Mouse (Mus musculus) hindbrain, embryonic 11.5 days (tissue): ENCODE data around the gene Zdhhc24. TPM values are rescaled to one million over a fixed set of nuclear protein-coding genes. Genes with fewer than 3 reads are reported as not detected.
A peak's percentile ranks its signal among the peaks of the same experiment; 100 is the strongest.
"Not testable (repeated sequence)": the region's sequence is repeated elsewhere in the genome, so short reads cannot be mapped to it uniquely, and the experiment has no call there.

Experiments
- ATAC-seq: fragments of 200-750 bp; cut with Nextera tagmentation; 2 replicates; pipeline ENCODE4 v1.8.0; 2017; ENCODE audit warnings: mild to moderate bottlenecking, moderate TSS enrichment, moderate library complexity; ENCODE audit not compliant: low FRiP score
- DNase-seq: peaks from one replicate; pipeline ENCODE4 v3.0.0-alpha.2; 2015; ENCODE audit warnings: low spot score
- H3K27ac ChIP-seq: fragments of 300-500 bp; sonication (generic); 2 replicates; pipeline ENCODE4 v1.5.1; 2014; ENCODE audit warnings: mild to moderate bottlenecking, low read depth, low read length
- H3K27me3 ChIP-seq: fragments of 300-500 bp; sonication (generic); 2 replicates; pipeline ENCODE4 v1.6.1; 2014; ENCODE audit warnings: mild to moderate bottlenecking, low read length, moderate library complexity, mixed read lengths; ENCODE audit not compliant: control insufficient read depth, insufficient read depth
- H3K36me3 ChIP-seq: fragments of 300-500 bp; sonication (generic); 2 replicates; pipeline ENCODE4 v1.6.1; 2014; ENCODE audit warnings: mild to moderate bottlenecking, low read length, moderate library complexity, mixed read lengths; ENCODE audit not compliant: control insufficient read depth, insufficient read depth
- H3K4me1 ChIP-seq: fragments of 300-500 bp; sonication (generic); replicated peaks from 2 replicates; pipeline ENCODE4 v1.6.1; 2014; ENCODE audit warnings: low read length, mixed read lengths; ENCODE audit not compliant: control insufficient read depth, insufficient read depth
- H3K4me2 ChIP-seq: fragments of 300-500 bp; sonication (generic); replicated peaks from 2 replicates; pipeline ENCODE4 v1.6.1; 2014; ENCODE audit warnings: mild to moderate bottlenecking, low read depth, low read length
- H3K4me3 ChIP-seq: fragments of 300-500 bp; sonication (generic); 2 replicates; pipeline ENCODE4 v1.5.1; 2014; ENCODE audit warnings: low read depth, low read length
- H3K9ac ChIP-seq: fragments of 300-500 bp; sonication (generic); 2 replicates; pipeline ENCODE4 v1.6.1; 2014; ENCODE audit warnings: low read depth, low read length
- H3K9me3 ChIP-seq: fragments of 300-500 bp; sonication (generic); 2 replicates; pipeline ENCODE4 v1.6.1; 2016; ENCODE audit warnings: low read length; ENCODE audit not compliant: control insufficient read depth
- WGBS: fragments of 180-500 bp; shearing (Covaris S2); extraction: QIAGEN DNeasy Blood & Tissue Kit; methylation state at CpG from one replicate; pipeline ENCODE4 v1.1.7; 2014; 5-methylcytosine and 5-hydroxymethylcytosine counted together
- polyA plus RNA-seq: library from polyadenylated mRNA; unstranded; fragments of >200 nt; fragmentation: Nextera tagmentation; extraction: Ambion mirVana; gene quantifications from 2 replicates; pipeline ENCODE4 v1.2.1, GENCODE M21; 2014

The Zdhhc24 gene
- polyA plus RNA-seq, 1 experiment from 2014 or later = 14.1 TPM

GRCm38 (mm10) chr19:4863048-4863447, 15.4 kb upstream of the Zdhhc24 start:
- Histone ChIP-seq H3K4me2 (no peak overlapping the region), H3K36me3 (no peaks in the 10 kb centered on the region), H3K9me3 (no peaks in the 10 kb centered on the region), H3K27ac (no peak overlapping the region), H3K4me3 (no peak overlapping the region), H3K4me1 (no peaks in the 10 kb centered on the region), H3K27me3 (no peaks in the 10 kb centered on the region), H3K9ac (no peak overlapping the region)
- WGBS = 71% methylated on average over 6 of the region's 6 CpGs
- DNase-seq (peak; percentile 19), ATAC-seq (no peak)

DNA sequence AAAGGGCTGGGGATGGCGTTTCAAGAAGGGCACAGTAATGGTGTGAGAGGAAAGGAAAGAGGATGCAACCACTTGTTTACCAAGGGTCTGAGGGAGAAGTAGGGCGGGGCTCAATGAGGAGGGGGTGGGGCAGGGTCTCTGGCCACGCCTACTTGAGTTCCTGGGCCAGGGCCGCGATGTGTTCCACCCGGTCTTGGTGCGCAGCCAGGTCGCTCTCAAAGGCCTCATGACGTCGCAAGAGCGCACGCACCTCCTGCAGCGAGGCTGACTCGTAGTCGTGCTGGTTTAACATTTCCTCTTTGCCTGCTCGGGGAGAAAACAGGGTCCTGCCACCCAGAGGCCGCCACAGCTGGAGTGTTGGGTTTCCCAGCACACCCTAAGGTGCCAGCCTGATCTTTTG, 13.3 kb upstream of the Zdhhc24 start:
- ATAC-seq = no peak
- no peaks in the 10 kb centered on the region for H3K27me3 ChIP-seq
- no peak overlapping the region for H3K4me2 ChIP-seq
- no peak overlapping the region for H3K4me3 ChIP-seq
- no peaks in the 10 kb centered on the region for H3K9me3 ChIP-seq
- no peak overlapping the region for H3K9ac ChIP-seq
- DNase-seq = peak; percentile 28
- H3K4me1 ChIP-seq = no peaks in the 10 kb centered on the region
- H3K27ac ChIP-seq = no peak overlapping the region
- 6% methylated on average over 17 of the region's 17 CpGs for WGBS
- H3K36me3 ChIP-seq = no peaks in the 10 kb centered on the region

DNA sequence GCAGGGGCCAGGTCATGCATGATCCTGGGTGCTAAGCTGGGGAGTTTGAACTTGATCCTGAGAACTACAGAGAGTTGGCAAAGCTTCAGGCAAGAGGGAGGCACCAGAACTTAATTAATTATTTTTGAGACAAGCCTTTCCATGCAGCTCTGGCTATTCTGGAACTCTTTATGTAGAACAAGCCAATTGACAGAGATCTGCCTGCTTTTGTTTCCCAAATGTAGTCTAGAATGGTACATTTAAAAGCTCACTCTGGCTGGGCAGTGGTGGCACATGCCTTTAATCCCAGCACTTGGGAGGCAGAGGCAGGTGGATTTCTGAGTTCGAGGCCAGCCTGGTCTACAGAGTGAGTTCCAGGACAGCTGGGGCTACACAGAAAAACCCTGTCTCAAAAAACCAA, 3.9 kb upstream of the Zdhhc24 start:
- ATAC-seq, H3K36me3 ChIP-seq, H3K27ac ChIP-seq, H3K9me3 ChIP-seq, H3K27me3 ChIP-seq, DNase-seq, H3K4me3 ChIP-seq, H3K9ac ChIP-seq, H3K4me1 ChIP-seq, H3K4me2 ChIP-seq: not testable (repeated sequence)
- WGBS = 100% methylated on average over 1 of the region's 1 CpGs

DNA sequence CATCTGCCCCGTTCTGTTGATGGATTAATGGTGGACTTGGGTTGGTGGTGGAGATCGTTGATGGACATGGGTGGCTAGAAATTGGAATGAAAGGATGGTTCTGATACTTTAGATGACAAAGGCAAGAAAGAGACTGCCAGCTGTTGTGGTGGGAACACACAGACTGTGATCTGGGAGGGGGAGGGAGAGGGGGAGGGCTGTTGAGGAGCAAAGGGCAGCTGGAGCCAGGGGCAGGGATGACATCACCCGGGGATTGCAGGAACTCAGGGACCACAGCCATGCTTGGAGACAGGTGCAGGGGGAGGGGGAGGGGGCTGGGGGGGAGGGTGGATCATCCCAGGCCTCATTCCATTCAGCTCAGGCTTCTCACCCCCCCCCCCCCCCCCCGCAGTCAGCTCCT, 2.2 kb upstream of the Zdhhc24 start:
- no peak for ATAC-seq
- H3K9ac ChIP-seq = no peak overlapping the region
- H3K4me2 ChIP-seq = no peak overlapping the region
- no peak for DNase-seq
- no peaks in the 10 kb centered on the region for H3K9me3 ChIP-seq
- H3K4me3 ChIP-seq = no peak overlapping the region
- H3K27me3 ChIP-seq = no peaks in the 10 kb centered on the region
- peaks cover 2% of the 10 kb centered on the region; the same call in 1 of the 2 replicates for H3K4me1 ChIP-seq
- H3K27ac ChIP-seq = no peak overlapping the region
- no peaks in the 10 kb centered on the region for H3K36me3 ChIP-seq
- WGBS = 71% methylated on average over 3 of the region's 4 CpGs

DNA sequence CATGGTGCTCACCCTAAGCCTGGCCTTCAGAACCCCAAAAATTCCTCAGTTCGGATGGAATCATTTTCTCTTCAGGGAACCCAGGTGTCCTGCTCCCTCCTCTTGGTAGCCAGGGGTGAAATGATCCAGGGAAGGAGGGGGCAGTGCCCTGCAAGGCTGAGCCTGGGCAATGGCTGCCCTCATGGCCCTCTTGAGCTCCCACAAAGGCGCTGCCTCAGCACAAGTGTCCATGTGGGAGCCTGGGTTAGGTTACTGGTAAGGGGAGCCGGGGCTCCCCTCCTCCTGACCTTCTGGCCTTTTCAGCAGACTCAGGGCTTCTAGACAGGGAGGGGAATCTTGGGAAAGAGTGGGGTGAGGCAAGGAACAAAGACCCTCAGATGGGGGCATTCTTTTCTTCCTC, 1.7 kb upstream of the Zdhhc24 start:
- WGBS = 73% methylated on average over 3 of the region's 3 CpGs

GRCm38 (mm10) chr19:4877785-4878184, 683 bp upstream of the Zdhhc24 start, which contains the start of gene Actn3:
Gene Actn3 (minus strand): TSS chr19:4877909.
- peak; percentile 2; the same call in 1 of the 2 replicates for ATAC-seq
- 3% methylated on average over 16 of the region's 17 CpGs for WGBS
- no peak for DNase-seq

More for the DNA sequence above, 1.7 kb upstream of the Zdhhc24 start:
- Histone ChIP-seq H3K27me3 (no peaks in the 10 kb centered on the region), H3K27ac (no peak overlapping the region), H3K9me3 (no peaks in the 10 kb centered on the region), H3K36me3 (no peaks in the 10 kb centered on the region), H3K4me3 (no peak overlapping the region), H3K4me2 (no peak overlapping the region), H3K4me1 (peaks cover 2% of the 10 kb centered on the region; the same call in 1 of the 2 replicates), H3K9ac (no peak overlapping the region)
- ATAC-seq (no peak), DNase-seq (no peak)

DNA sequence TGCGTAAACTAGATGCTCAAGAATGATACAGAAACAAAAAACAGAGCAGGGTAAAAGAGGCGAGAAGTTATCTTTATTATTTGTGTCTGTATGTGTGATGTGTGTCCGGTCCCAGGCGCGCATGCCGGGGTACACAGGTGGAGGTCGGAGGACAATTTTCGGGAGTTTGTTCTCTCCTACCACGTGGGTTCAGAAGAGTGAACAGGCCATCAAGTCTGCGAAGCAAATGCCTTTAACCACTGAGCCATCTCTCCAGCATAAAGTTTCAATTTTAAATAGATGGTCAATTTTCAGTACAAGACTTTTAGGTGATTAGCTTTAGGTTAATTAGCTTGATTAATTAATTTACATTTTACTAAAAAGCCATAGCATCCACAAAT, 846 bp downstream of the Zdhhc24 start:
- Histone ChIP-seq H3K27ac (no peak overlapping the region), H3K4me3 (peak overlapping the region; percentile 62), H3K27me3 (no peaks in the 10 kb centered on the region), H3K4me1 (peaks cover 2% of the 10 kb centered on the region; the same call in 1 of the 2 replicates), H3K9ac (no peak overlapping the region), H3K36me3 (no peaks in the 10 kb centered on the region), H3K4me2 (peak overlapping the region; percentile 89), H3K9me3 (no peaks in the 10 kb centered on the region)
- WGBS = 67% methylated on average over 10 of the region's 10 CpGs
- no peak for ATAC-seq
- DNase-seq = no peak

More at GRCm38 (mm10) chr19:4877785-4878184, 683 bp upstream of the Zdhhc24 start, which contains the start of gene Actn3:
- no peaks in the 10 kb centered on the region for H3K27me3 ChIP-seq
- peak within 1 kb of the TSS; percentile 62 for H3K4me3 ChIP-seq
- H3K27ac ChIP-seq = no peak within 1 kb of the TSS
- H3K4me2 ChIP-seq = peak within 1 kb of the TSS; percentile 89
- no peaks in the 10 kb centered on the region for H3K9me3 ChIP-seq
- peak within 1 kb of the TSS; percentile 62 for H3K9ac ChIP-seq
- peaks cover 2% of the 10 kb centered on the region; the same call in 1 of the 2 replicates for H3K4me1 ChIP-seq
- no peaks in the 10 kb centered on the region for H3K36me3 ChIP-seq

DNA sequence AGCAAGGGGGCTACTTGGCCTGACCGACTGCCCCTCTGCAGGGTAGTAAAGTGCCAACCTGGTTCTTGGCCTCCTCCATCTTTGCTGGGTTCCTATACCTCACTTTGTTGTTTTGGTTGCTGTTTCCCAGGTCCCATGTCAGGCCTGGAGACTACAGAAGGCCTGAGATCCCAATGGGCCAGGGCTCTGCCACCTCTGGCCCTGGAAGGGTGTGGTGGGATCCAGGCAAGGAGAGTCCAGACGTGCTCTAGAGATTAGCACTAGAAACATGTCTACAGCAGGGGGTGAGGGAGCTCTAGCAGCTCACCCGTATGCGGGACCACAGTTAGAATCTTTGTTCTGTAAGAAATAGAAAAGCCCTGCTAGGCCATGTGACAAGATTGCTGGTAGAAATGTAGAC, 5.5 kb downstream of the Zdhhc24 start:
- Histone ChIP-seq H3K27me3 (no peaks in the 10 kb centered on the region), H3K27ac (no peak overlapping the region), H3K36me3 (no peaks in the 10 kb centered on the region), H3K4me3 (no peak overlapping the region), H3K4me2 (no peak overlapping the region), H3K4me1 (no peaks in the 10 kb centered on the region; the same call in 1 of the 2 replicates), H3K9ac (no peak overlapping the region), H3K9me3 (no peaks in the 10 kb centered on the region)
- WGBS = 82% methylated on average over 4 of the region's 4 CpGs
- DNase-seq (no peak), ATAC-seq (no peak)

DNA sequence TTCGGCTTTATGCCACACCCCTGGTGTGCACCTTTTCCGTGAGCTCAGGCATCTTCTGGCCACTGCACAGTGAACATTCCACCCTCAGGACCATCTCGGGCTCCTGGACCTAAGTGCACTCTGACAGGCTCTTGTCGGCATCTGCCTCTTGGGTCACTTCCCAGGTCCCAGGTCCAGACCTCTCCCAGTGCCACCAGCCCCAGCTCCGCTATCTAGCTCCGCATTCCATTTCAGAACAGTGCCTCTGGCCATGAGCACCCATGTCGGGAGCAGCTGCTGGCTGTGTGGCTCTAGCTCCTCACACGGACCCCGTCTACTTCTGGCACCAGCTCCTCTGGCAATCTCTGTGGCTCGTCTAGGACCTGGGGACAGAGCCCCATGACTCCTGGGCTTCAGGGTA, 11.3 kb downstream of the Zdhhc24 start:
- H3K9me3 ChIP-seq = no peaks in the 10 kb centered on the region
- no peak overlapping the region for H3K27ac ChIP-seq
- DNase-seq = no peak
- H3K4me1 ChIP-seq = no peaks in the 10 kb centered on the region
- ATAC-seq = no peak
- H3K36me3 ChIP-seq = peaks cover 4% of the 10 kb centered on the region; the same call in 1 of the 2 replicates
- 85% methylated on average over 10 of the region's 10 CpGs for WGBS
- no peak overlapping the region for H3K9ac ChIP-seq
- H3K4me3 ChIP-seq = no peak overlapping the region
- no peaks in the 10 kb centered on the region for H3K27me3 ChIP-seq
- H3K4me2 ChIP-seq = no peak overlapping the region
